Mouse (Mus musculus) limb, embryonic 11.5 days (tissue): ENCODE data around the gene Olfr459. TPM values are rescaled to one million over a fixed set of nuclear protein-coding genes. Genes with fewer than 3 reads are reported as not detected.

Experiments
- polyA plus RNA-seq: library from polyadenylated mRNA; unstranded; fragments of >200 nt; fragmentation: Nextera tagmentation; extraction: Ambion mirVana; gene quantifications from 2 replicates; pipeline ENCODE4 v1.2.1, GENCODE M21; 2014

Olfr459 gene
- polyA plus RNA-seq, 1 experiment from 2014 or later = not detected

Other genes with a start within 250 kb of the Olfr459 start
- gene Ephb6, start 169.7 kb downstream of the Olfr459 start, polyA plus RNA-seq = 14.8 and 14.9 TPM in 2 replicates
- gene Trpv6, start 138.8 kb downstream of the Olfr459 start, polyA plus RNA-seq = 0.27 and 0.40 TPM in 2 replicates
- gene Trpv5, start 94.4 kb downstream of the Olfr459 start, polyA plus RNA-seq = not detected in 2 replicates
- not detected in 2 replicates for gene Llcfc1, start 90.7 kb downstream of the Olfr459 start, polyA plus RNA-seq
- 7.9 and 8.5 TPM in 2 replicates for gene Kel, start 70.8 kb downstream of the Olfr459 start, polyA plus RNA-seq
- gene Pip, start 72.4 kb upstream of the Olfr459 start, polyA plus RNA-seq = not detected in 2 replicates
- not detected in 2 replicates for gene Sval2, start 77.8 kb upstream of the Olfr459 start, polyA plus RNA-seq
- gene Sval1, start 176.5 kb upstream of the Olfr459 start, polyA plus RNA-seq = not detected in 2 replicates
- not detected in 2 replicates for gene Sval3, start 193.0 kb upstream of the Olfr459 start, polyA plus RNA-seq